Mouse (Mus musculus): ENCODE measurements around the gene Uqcc3. TPM values are rescaled to one million over a fixed set of nuclear protein-coding genes. Genes with fewer than 3 reads are reported as not detected.
A peak's percentile ranks its signal among the peaks of the same experiment; 100 is the strongest.
"Not testable (repeated sequence)": the region's sequence is repeated elsewhere in the genome, so short reads cannot be mapped to it uniquely, and the experiment has no call there.

The Uqcc3 gene
- total RNA-seq (2021), result 10 to 100 TPM; 50.8 to 57.0 TPM
- long read RNA-seq, experiment 1, transcript Uqcc3-201 (2 exons, 821 nt), result major isoform, 250 of 258 reads
- long read RNA-seq, experiment 1, partial matches to known transcripts, result 0 of 258 reads
- long read RNA-seq, experiment 1, other reads (novel, unspliced or antisense), result 8 of 258 reads
- long read RNA-seq, experiment 2, transcript Uqcc3-201 (2 exons, 821 nt), result major isoform, 159 of 162 reads
- long read RNA-seq, experiment 2, partial matches to known transcripts, result 3 of 162 reads
- long read RNA-seq, experiment 2, other reads (novel, unspliced or antisense), result 0 of 162 reads

DNA sequence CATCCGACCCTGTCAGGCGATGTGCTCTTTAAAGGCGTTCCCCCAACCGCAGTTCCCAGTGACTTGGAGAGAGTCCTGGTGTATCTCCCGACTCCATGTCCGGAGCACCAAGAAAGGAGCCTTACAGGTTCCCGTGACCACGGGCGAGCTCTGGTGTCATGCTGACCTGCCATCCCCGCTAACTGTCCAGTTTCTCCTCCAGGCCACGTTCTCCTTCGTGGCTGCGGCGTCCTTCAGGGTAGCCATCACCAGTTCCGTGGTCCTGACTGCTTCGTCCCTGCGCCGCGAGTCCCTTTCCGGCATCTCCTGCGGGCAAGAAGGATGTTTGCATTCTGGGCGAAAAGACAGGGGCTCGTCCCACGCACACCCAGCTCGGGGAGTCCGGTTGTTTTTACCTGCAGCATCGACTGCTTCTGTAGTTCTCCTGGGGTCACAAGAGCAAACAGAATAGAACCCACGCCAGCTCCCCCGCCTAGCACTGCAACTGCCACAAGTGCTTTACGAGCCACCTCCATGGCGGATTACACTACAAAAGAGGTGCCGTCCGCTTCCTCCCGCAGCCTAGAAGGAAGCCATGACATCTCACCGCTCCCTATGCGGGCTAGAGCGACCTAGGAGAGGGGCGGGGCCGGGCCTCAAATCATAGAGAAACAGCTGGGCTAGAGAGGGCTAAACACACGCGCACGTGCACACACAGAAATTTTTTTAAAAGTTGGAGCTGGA, at the start of gene Uqcc3:
Uqcc3 (minus strand) TSS at position 613 of the 723 bp plus-strand sequence.
- DNase-seq, result peak; percentile 88

DNA sequence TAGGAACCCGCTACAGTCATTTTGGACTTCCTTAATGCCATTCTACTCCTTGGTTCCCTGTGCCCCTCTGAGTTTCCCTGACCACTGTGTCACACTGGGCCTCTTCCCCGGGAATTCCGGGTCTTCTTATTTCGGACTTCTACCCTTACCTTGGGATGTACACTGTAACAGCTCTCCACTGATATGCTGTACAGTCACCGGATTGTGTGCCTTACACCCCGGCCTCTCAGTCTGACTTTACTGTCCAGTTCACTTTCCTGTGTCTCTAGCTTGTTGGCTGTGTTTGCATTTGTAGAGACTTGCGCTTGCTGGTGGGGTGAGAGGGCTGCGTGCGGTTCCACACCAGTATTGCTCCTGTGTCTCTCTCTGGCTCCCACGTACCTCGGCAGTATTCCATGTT, 49.4 kb upstream of the Uqcc3 start:
- DNase-seq, result no peak

DNA sequence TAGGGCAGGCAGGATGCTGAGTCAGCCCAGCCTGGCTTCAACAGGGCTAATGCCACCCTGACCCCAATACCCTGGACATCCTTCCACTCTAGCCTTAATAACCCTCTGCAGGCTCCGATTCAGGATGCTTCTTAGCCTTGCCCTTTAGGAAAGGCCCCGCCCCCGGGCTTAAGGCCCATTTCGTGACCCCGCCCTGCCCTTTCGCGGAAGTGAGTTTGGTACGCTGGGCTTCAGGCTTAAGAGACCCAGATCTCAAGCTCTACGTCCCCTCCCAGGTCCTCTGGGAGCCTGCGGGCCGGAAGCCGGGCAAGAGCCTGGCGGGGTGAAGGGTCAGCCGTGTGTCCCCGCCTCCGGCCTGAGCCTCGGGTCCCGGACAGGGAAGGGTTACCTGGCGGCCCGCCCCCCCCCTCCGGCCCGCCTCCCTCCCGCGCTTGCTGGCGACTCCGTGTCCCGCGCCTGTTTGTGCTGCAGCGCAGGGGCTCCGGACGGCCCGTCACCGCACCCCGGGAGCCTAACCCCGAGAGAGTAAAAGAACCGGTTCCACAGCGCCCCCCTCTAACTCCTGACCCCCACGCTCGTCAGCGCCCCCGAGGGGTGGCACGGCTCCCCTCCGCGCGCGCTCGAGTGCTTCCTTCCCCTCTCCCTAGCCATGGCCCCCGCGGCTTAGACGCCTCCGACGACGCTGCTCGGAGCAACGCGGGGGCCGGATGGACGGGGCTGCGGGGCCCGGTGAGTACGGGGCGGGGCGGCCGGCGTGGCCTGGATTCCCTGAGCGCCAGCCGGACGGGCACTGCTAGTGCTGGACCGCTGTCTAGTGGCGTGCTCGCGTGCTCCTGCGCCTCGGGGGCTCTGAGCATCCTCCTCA, 48.7 kb upstream of the Uqcc3 start, which contains the start of the genes Rom1 and Eml3:
Rom1 (minus strand) TSS at position 133 of the 865 bp plus-strand sequence.
Eml3 (plus strand) TSS at position 329 of the 865 bp plus-strand sequence.
- peak; percentile 92 for DNase-seq

DNA sequence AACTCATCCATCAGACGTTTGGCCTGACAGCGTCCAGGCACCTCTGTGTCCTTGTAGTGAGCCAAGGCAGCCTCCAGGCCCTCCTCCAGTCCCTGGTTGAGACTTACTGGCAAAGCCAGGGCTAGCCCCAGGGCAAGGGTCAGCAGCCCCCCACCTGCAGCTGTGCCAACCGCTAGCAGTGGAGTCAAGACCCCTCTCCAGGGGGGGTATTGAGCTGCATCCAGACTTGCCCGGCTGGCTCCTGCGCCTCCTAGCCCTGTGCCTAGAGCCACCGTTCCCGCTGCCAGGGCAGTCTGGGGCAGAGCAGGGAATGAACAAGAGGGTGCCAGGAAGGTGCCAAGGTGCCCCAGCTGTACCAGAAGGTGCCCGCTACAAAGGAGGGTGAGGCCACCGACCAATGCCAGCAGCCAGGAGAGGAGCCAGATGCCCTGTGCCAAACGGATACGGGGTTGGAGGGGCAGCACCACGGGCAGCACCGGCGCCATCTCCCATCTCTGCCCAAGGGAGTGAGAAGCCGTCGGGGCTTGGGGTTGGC, 48.0 kb upstream of the Uqcc3 start:
- no peak for DNase-seq

DNA sequence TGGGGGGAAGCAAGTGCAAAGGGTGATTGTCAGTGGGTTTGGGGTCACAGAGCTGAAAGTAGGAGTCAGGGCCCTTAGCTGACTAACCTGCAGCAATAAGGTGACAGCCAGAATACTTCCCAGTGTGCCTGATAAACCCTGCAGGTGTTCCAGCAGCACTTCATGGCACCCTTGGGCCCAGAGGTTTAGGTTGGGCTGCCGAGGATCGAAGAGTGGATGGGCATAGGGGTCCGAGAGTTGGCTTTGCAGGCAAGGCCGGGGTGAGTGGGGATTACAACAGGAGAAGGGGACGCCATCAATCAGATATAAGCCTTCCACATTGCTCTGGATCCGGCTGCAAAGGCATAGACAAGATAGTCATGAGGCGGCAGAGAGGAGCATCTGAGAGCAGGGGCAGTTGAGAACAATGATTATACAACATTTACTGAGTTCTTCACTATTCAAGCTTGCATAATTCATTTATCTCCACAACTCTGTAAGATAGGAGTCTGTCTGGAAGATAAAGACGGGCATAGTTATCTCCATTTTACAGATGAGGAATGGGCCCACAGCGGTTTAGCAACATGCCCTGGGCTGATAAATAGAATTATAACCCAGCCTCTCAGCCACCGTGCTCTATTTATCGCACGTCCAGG, 47.3 kb upstream of the Uqcc3 start:
- no peak for DNase-seq

DNA sequence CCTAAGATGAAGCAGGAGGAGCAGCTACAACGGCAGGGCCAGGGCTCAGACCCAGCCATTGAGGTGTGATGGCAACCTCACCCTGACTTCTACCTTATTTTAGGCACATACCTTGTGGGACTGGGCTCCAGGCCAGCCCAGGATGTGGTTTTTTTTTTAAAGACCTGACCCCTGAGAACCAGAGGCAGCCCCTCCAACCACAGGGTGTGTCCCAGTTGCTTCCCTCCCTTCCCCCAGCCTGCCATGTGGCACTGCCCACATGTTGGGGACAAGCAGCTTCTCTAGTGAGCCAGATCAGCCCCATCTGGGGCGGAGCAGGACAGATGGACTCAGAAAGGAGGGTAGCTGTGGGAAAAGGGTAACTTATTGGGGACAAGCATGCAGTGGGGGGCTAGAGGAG, 46.0 kb upstream of the Uqcc3 start:
- no peak for DNase-seq

DNA sequence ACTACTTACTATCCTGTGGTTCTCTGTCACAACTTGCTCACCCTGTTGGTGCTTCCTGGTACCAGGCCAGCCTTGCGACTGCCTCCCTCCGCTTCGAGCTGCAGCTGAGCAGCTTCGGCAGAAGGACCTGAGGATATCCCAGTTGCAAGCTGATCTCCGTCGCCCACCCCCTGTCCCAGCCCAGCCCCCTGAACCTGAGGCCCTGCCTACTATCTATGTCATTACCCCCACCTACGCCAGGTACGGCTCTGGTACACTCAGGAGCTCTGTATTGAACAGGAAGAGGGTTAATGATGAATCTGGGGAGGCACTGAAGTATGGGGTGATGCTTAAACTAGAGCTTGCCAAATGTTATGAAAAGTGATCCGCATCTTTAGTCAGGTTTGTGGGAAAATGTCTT, 41.0 kb upstream of the Uqcc3 start:
- DNase-seq, result no peak

DNA sequence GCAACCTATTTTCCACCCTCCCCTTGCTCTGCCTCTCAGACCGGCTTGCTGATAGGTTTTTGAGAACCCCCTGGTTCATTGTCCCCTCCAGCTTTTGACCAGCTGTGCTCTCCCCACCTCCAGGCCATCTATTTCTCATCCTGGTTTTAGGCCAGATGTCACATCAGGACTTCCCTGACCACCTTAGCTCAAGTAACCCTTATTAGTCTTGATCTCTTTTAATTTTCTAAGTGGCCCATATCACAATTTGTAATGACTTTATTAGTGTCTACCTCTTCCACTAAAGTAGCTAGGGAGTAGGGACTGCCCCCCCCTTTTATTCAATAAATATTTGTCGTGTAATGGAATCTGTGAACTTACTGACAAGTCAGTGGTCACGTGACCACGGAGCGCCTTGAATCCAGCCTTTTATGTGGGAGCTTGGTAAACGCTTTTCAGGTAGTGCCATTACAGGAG, 40.1 kb upstream of the Uqcc3 start:
- no peak for DNase-seq

- peak; percentile 95 for DNase-seq
Observed at GRCm38 (mm10) chr19:8920073-8920736, 39.5 kb upstream of the Uqcc3 start, which contains the start of gene B3gat3. Gene B3gat3 (plus strand): TSS chr19:8920374.

- DNase-seq, result no peak
Observed at GRCm38 (mm10) chr19:8919684-8920072, 39.0 kb upstream of the Uqcc3 start.

GRCm38 (mm10) chr19:8919000-8919399, 38.3 kb upstream of the Uqcc3 start:
- DNase-seq, result no peak

DNA sequence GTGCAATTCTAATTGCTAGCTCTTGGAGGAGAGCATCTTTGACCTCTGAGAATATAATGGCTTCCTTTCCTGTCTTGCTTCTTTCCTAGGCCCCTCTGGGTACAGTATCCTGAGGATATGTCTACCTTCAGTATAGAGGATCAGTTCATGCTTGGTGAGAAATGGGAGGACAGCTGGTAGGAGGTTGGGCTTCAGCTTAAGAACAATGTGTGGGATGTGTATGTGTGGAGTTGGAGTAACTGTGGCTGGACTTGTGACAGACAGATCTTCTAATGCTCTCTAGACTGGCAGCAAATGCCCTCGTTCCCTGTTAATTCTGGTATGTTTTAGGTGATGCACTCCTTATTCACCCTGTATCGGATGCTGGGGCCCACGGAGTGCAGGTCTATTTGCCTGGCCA, 33.5 kb upstream of the Uqcc3 start:
- no peak for DNase-seq

DNA sequence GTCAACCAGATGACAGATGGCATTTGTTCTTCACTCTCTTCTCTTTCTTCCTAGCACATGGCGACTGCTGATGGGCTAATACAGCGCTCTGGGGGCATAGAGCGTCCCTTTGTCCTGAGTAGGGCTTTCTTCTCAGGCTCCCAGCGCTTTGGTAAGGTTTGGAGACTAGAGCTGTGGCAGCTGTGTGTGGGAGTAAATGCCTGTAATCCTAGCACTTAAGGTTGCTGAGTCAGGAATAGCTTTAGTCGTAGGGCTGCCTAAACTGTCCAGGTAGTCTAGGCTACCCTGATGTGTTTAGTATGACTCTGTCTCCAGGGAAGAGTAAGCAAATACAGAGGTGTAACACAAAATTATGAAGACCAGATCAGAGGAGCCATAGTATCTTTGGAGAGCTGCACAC, 31.1 kb upstream of the Uqcc3 start:
- no peak for DNase-seq

DNA sequence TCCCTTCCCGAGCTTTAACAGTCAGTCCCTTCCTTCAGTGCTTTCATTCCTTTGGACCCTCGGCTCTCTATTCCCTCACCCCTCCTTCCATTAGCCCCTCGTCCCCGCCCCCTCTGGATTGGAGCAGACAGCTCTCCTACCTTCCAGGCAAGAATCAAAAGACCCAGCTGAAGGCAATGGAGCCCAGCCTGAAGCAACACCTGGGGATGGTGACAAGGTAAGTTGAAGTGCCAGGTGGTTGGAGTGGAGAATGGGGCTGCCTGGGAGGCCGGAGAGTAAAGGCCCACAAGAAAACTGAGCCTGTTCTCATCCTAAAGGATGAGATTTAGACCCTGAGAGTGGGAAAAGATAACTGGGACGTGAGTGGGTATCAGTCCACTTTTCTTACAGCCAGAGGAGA, 27.8 kb upstream of the Uqcc3 start:
- DNase-seq, result no peak

DNA sequence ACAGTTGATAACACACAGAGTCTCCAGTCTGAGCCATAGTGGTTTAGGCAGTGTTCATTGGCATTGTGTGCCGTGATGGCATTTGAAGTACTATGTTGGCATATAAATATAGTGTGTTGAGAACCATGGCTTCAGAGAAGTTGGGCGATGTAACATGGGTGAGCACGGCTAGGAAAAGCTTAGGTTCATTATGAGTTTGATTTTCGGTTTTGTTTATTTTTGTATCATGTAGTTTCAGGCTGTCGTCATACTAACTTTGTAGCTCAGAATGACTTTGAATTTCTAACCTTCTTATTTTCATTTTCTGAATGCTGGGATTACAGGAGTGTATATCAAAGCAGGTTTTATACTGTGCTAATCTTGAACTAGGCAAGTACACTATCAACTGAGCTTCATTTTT, 22.7 kb upstream of the Uqcc3 start:
- no peak for DNase-seq

- DNase-seq, result no peak
Observed at GRCm38 (mm10) chr19:8899079-8899478, 18.4 kb upstream of the Uqcc3 start.

DNA sequence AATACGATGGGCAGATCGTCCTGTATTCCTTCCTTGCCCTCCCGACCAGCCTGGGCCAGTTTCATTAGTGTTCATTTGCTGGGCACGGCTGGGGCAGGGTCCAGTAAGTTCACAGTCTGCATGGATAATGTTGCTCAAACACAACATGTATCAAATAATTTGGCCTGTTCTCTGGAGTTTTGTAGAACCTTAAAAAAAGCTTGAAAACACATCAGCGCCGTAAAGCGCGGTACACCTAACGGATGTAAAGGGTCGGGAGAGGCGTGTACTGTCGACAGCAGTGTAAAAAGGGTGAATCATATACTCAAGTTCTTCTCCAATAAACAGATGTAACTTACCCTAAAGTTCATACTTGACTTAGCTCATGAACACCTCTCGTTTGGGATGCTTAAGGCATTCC, 17.9 kb upstream of the Uqcc3 start:
- DNase-seq, result no peak

DNA sequence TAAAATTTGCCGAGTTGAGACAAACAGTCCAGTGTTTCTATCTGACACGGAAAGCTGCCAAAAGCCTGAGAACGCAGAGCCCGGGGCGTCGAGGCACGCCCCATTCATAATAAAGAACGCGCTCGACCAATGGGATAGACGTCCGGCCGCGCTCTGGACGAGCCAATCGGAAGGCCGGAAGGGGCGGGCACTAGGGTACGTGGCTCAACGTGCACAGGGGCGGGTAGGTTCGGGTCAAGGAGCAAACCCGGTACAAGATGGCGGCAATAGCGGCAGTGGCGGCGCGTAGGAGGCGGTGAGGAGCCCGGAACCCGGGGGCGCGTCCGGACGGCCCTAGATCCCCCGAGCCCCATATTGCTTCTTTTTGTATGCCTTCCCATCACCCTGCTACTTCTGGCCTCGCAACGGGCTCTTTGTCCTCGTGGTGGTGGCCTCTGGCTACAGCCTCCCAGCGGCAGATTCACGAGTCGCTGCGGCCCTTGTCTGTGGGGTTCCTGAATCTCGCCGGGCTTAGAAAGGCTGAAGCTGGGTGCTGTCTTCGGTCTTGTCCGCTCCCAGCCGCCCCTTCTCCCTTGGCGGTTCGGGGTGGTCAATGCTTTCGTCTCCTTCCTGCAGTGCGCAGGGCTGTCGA, 17.3 kb upstream of the Uqcc3 start, which contains the start of gene Ganab:
Ganab (plus strand) TSS at position 207 of the 631 bp plus-strand sequence.
- DNase-seq, result peak; percentile 93

DNA sequence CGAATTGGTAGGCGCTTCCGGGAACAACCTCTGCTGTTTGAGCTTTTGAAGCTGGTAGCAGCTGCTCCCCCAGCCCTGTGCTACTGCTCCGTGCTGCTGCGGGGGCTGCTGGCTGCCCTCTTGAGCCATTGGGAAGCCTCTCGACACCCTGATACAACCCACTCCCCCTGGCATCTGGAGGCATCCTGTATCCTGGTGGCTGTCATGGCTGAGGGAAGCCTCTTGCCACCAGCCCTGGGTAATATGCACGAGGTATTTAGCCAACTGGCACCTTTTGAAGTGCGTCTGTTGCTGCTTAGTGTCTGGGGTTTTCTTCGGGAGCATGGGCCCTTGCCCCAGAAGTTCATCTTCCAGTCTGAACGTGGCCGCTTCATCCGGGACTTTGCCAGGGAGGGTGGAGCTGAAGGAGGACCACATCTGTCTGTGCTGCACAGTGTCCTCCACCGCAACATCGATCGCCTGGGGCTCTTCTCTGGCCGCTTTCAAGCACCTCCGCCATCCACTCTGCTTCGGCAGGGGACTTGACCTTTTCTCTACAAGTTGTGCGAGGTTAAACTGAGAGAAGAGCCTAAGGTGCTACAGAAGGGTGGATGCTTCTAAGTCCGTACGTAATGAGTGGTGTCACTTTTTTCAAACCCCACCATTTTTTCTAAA, 16.6 kb upstream of the Uqcc3 start:
- peak; percentile 35 for DNase-seq

- DNase-seq, result not testable (repeated sequence)
Observed at GRCm38 (mm10) chr19:8896231-8896630, 15.5 kb upstream of the Uqcc3 start.

All from gastrocnemius, postnatal 25 days (tissue).